Mouse (Mus musculus): ENCODE results near the gene Srsf3.

Gene Srsf3

GRCm38 (mm10) chr17:29018292-29018984, 14.0 kb upstream of the Srsf3 start:
- CTCF ChIA-PET, result interaction anchor here (0.7 kb wide), 2 partner anchors 26 to 75 kb away, joined by 3 to 5 read pairs; no protein-coding TSS in a partner anchor

DNA sequence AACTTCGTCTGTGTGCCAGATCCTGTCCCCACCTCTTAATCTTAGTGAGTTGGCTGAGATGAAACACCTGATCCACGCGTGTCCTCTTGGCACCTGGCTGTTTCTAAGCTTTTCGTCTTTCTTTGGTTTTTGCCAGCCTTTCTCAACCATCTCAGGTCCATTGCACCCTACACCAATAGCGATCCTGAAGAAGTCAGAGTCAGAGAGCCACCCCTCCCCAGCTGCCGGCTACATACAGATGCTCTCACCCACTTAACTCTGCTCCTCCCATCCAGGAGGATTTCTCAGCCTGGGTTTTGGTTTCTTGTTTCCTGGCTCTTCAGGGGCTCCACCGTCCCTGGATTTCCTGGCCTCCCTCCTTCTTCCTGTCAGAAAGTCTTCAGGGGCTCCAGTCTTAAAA, 13.0 kb upstream of the Srsf3 start:
- CTCF ChIA-PET, result no interaction called here

GRCm38 (mm10) chr17:29020444-29020843, 12.0 kb upstream of the Srsf3 start:
- CTCF ChIA-PET, result interaction anchor here (1.1 kb wide), 1 partner anchor 16 kb away, joined by 3 read pairs; no protein-coding TSS in a partner anchor

DNA sequence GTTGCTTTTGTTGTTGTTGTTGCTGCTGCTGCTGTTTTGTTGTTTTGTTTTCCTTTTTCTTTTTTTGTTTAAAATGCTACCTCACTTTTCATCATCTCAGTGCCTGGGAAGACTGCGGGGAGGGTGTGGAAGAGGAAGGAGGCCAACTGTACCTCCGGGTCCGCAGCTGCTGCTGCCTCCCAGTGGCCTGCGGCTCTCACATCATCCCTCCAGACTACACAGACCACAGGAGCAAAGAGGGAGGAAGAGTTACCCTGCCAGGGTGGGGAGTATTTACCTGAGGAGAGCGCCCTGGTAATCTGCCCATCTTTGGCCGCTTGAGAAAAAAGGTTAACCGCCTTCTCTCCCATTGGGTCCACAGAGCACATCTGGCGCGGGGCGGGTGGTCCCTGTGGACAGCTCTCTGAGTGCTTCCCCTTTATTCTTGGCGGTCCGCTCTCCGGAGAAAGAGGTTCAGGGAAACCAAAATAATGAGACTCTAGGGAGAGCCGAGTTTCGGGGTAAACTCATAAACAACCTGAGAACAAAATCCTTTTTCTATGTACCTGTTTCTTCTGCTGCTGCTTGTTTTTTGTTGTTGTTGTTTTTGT, 10.1 kb upstream of the Srsf3 start:
- CTCF ChIA-PET, result interaction anchor here (1.0 kb wide), 1 partner anchor 36 kb away, joined by 3 read pairs; no protein-coding TSS in a partner anchor

DNA sequence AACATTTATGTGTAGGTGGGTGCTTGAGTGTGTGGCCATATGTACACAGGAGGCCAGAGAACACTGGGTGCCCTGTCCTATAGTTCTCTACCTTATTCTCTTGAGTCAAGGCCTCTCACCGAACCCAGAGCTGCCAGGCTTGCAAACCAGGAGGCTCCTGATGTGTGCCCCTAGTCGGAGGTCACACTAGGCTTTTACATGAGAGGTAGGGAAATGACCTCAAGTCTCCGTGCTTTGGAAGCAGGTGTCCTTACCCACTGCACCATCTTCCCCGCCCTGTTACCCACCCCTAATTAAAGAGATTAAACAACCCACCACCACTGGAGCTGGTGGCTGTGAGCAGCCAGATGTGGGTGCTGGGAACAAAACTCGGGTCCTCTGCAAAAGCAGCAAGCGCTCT, 9.1 kb upstream of the Srsf3 start:
- CTCF ChIA-PET, result no interaction called here

GRCm38 (mm10) chr17:29024047-29024892, 8.2 kb upstream of the Srsf3 start:
- CTCF ChIA-PET, result interaction anchor here (0.6 kb wide), 2 partner anchors 10 to 35 kb away, joined by 4 to 5 read pairs; no protein-coding TSS in a partner anchor

DNA sequence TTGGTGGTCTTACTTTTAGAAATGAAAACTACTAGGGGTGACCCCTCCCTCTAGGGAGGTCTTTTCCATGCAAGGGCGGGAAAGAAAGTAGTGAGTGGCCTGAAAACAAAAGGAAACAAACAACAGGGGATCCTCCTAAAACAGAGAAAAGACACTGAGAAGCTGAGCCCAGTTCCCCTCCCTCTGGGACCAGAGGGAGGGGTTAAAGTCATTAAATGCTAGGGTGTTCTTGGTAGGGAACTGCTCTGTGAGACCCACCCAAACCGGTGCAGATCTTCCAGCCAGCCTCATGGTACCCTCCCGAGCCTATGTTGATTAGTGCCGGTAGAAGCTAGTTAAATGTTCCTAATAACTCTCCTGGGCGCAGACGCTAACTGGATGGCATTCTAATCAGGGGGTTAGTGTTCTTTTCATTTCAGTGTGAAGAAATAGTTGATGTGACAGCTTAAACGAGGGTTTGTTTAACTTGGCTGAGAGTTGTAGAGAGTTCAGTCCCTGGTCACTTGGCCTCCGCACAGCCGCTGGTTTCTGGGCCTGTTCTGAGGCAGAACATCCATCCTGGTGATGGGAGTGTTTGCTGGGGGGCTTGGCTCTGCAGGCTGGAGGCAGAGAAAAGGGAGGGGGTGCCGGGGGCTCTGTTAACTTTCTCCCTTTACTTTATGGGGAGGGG, 7.4 kb upstream of the Srsf3 start:
- CTCF ChIA-PET, result interaction anchor here (0.6 kb wide), 1 partner anchor 35 kb away, joined by 4 read pairs; no protein-coding TSS in a partner anchor

DNA sequence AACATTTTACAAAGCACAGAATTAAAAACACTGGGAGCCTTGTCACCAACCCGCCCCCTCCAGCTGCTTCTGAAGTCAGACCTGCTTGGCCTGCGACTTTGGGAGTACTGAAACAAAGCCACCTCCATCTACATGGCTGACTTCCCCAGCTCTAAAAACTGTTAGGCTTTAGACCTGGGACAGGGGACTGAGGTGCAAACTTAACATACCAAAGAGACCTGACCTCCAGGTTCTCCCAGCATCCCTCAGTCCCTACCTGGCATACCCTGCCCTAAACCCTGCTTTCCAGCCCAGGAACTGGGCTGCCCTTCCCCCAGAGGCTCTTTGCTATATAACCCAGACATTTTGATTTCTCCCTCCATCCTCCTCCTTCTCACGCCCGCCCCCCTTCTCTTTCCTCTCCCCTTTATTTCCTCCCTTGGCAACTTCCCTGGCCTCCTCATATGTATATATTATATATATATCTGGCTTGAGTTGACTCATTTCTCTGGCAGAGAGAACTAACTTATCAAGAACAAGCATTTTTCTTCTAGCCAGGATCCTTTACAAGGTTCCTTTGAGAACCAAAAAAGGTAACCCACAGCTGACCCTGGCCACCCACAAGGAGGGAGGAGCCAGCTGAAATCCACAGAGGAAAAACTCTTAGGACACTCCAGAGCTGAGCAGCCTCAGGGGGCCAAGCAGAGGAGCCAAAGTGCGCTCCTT, 5.6 kb upstream of the Srsf3 start:
- CTCF ChIA-PET, result no interaction called here

DNA sequence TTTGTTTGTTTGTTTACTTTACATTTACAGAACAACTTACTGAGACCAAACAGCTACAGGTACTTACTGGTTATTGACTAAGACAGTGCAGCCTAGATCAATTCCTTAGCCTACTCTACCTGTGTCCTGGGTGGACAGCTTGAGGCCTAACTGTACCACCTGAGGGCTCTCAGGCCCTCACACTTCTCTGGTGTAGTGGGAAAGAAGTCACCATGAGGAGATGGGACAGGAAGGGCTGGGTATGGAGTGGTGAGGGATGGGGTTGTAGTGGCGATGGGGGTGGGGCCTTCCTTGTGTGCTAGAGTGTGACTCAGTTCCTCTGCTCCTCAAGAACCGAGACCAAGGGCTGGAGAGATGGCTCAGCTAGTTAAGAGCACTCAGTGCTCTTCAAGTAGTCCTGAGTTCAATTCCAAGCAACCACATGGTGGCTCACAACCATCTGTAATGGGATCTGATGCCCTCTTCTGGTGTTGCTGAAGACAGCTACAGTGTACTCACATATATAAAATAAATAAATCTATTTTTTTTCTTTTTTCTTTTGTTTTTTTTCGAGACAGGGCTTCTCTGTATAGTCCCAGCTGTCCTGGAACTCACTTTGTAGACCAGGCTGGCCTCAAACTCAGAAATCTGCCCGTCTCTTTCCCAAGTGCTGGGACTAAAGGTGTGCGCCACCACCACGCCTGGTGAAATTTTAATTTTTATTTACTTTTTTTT, 1.9 kb upstream of the Srsf3 start:
- CTCF ChIA-PET, result interaction anchor here (0.7 kb wide), 3 partner anchors 148 to 823 kb away, joined by 3 to 6 read pairs (median 4); partner anchors contain the start of gene Def6

GRCm38 (mm10) chr17:29031085-29031711, 1.2 kb upstream of the Srsf3 start:
- CTCF ChIA-PET, result interaction anchor here (0.7 to 1.1 kb wide), 3 partner anchors 9 to 402 kb away, joined by 3 to 10 read pairs (median 4); no protein-coding TSS in a partner anchor

- CTCF ChIA-PET, result interaction anchor here (0.8 to 1.1 kb wide), 4 partner anchors 9 to 403 kb away, joined by 3 to 10 read pairs (median 4); no protein-coding TSS in a partner anchor
Observed at GRCm38 (mm10) chr17:29031771-29032273, 606 bp upstream of the Srsf3 start.

DNA sequence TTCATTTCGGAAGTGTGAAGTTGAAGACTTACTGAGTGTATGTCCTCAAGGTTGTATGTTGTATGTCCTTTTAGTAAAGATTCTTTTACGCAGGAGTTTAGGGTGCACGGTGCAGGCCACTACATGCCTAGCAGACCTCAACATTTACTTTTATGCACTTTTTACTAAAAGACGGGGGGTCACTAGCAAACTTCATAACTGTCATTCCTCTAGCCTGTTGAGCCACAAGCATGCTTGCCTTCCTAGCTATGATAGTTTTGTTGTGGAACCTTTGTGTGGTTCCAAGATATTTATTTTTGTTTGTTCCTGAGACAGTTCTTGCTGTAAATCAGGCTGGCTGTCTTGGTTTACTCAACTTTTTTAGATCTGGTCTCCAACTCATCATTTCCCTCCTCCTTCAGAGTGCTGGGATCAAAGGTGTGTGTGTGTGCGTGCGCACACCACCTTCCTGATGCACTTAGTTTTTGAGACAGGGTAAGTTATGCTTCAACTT, 1.2 kb downstream of the Srsf3 start:
- CTCF ChIA-PET, result interaction anchor here (0.7 kb wide), 1 partner anchor 311 kb away, joined by 3 read pairs; no protein-coding TSS in a partner anchor

DNA sequence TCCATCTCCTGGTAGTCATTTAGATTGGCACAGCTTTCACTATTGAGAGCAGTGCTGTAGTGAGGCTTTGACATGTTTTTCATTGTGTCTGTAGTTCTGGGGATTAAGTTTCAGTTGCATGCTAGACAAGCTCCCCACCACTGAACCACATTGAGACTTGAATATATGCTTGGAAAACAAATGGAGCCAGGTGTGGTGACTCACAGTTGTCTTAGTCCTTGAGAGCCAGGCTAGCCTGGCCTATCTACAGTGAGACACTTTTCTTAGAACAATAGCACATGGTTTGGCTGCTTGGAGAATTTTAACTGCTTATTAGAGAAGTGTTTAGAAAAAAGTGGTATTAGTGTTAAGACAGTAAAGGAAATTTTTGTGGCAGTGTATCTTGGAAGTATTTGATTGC, 1.8 kb downstream of the Srsf3 start:
- CTCF ChIA-PET, result interaction anchor here (0.7 to 0.8 kb wide), 2 partner anchors 310 to 480 kb away, joined by 3 to 5 read pairs; no protein-coding TSS in a partner anchor

DNA sequence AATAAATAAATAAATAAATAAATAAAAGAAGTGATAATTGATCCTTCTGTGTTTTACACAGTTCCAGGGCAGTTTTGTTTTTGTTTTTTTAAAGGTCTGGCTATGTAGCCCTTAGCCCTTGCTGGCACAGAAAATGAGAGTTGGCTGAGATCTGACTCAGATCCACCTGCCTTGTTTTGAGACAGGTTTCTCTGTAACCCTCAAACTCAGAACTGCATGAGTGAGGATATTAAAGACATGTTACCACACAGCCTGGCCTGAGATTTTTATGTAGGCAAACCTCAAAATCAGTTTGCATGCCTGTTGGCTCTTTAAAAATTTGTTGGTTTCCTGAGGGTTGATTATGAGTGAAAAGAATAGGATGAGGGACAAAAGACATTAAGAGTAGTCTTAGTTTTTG, 3.1 kb downstream of the Srsf3 start:
- CTCF ChIA-PET, result no interaction called here

DNA sequence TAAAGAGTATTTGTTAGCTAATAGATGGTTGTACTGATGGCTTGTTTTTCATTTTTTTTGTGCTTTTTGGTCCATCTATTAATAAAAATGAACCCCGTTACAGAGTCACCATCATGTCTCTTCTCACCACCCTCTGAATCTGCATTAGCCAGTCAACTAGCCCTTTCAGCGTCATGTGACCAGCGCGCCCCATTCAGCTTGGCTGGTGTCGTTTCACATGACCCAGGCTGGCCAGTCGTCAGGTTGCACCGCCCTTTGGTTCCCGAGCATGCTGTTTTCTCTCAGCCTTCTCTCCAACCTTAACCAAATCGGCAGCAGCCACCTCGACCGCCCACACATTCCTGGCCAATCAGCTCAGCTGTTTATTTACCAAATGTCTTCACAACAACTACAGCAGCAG, 6.9 kb downstream of the Srsf3 start:
- CTCF ChIA-PET, result interaction anchor here (1.4 kb wide), 1 partner anchor 207 kb away, joined by 4 read pairs; no protein-coding TSS in a partner anchor

DNA sequence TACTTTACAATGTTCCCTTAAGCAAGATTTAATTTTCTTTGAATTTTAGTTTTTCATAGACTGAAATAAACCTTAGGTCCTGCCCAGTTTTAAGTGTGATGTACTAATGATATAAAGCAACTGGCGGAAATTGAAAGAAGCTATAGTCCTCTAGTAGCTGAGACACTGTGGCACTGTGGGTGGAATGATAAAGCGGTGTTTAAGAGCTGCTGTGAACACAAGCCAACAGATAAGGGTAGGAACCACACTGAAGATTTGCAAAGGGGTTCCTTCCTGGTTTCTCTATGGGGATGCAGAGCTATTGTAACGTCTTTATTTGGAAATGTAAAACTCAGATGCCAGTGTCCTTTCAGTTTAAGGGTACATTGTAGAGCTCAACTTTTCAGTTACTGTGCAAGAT, 9.2 kb downstream of the Srsf3 start:
- CTCF ChIA-PET, result interaction anchor here (0.5 kb wide), 1 partner anchor 798 kb away, joined by 3 read pairs; no protein-coding TSS in a partner anchor

DNA sequence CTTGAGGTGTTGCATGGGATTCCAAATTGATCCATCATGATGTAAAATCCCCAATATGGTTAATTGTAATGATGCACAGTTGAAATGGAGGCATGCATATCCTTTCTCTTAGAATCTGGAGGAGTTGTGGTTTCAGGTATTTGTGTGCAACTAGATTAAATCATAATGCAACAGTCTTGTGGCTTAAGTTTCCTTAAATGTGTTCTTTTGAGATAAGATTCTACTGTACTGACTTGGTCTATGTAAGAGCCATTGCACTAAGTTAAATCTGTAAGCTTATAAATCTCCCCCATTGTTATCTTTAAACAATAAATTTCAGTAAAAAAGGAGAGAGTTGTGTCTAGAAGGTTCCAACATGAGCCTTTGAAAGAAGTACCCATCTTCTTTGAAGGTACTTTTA, 10.1 kb downstream of the Srsf3 start:
- CTCF ChIA-PET, result interaction anchor here (0.6 kb wide), 1 partner anchor 81 kb away, joined by 11 read pairs; no protein-coding TSS in a partner anchor

DNA sequence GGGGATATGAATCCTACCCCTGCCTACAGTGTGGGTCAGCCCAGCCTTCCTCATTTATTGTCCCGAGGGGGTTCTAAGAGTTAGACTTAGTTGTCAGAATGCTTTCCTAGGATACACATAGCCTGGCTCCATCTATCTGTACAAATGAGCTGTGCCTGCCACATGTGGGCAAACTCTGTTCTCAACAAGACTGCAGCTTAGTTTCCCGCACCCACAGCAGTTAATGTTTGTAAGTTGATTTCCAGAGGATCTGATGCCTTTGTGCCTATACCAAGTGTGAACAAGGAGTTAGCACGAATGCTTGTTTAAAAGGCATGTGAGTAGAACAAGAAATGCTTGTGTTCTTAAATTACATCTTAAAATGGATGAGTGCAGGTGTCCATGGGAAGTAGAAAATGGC, 11.2 kb downstream of the Srsf3 start:
- CTCF ChIA-PET, result no interaction called here
